Mouse (Mus musculus): ENCODE measurements around the gene Fam217a. TPM values are rescaled to one million over a fixed set of nuclear protein-coding genes. Genes with fewer than 3 reads are reported as not detected.
"Not testable (repeated sequence)": the region's sequence is repeated elsewhere in the genome, so short reads cannot be mapped to it uniquely, and the experiment has no call there.

Fam217a gene
- polyA plus RNA-seq, 1 experiment from 2014 or later = 1.4 TPM

DNA sequence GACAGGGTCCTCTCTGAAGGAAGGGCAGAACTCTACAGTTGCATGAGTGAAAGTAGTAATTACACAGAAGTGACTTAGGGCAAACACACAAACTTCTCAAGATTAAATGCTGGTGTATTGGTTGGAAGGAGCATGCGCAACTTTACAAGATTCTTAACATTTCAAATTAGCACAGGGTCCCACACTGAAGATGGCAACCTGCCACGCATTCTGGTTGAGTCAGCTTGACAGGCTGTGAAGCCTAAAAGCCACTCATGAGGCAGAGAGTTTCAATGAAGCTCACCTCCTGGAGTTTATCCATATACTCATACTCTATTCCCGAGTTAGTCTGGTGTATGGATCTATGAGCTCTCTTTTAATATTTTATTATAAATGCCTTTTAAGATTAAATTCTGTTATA lies 34.0 kb upstream of the Fam217a start:
- H3K9ac ChIP-seq (ENCODE audit: low read length); H3K4me1 ChIP-seq (ENCODE audit: control insufficient read depth, insufficient read depth, low read length); H3K4me3 ChIP-seq (ENCODE audit: low read depth, low read length); H3K4me2 ChIP-seq; H3K27ac ChIP-seq (ENCODE audit: low read depth, low read length); H3K9me3 ChIP-seq (ENCODE audit: control insufficient read depth, low read length); H3K27me3 ChIP-seq (ENCODE audit: control insufficient read depth, insufficient read depth, low read length); ATAC-seq (ENCODE audit: low FRiP score); H3K36me3 ChIP-seq (ENCODE audit: control insufficient read depth, insufficient read depth, low read length); DNase-seq (ENCODE audit: low spot score, missing footprints): not testable (repeated sequence)
- 89% methylated on average over 3 of the region's 3 CpGs for WGBS

DNA sequence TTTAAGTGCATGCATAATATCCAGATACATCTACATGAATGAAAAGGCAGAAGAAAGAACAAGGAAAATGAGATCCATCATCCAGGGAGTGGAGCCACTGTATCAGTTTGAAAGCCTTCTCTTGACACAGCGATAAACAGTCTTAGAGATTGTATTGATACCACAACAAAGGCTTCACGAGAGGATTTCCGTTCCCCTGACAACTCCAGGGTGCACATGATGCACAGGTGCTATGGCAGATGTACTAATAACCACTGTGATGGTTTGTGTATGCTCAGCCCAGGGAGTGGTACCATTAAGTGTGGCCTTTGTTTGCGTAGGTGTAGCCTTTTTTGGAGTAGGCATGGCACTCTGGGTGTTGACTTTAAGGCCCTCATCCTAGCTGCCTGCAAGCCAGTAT lies 32.8 kb upstream of the Fam217a start:
- no peak overlapping the region for H3K27ac ChIP-seq (ENCODE audit: low read depth, low read length)
- no peak for DNase-seq (ENCODE audit: low spot score, missing footprints)
- no peak overlapping the region for H3K4me2 ChIP-seq
- H3K9ac ChIP-seq (ENCODE audit: low read length) = no peak overlapping the region
- no peak overlapping the region for H3K4me3 ChIP-seq (ENCODE audit: low read depth, low read length)
- no peak for ATAC-seq (ENCODE audit: low FRiP score)
- H3K27me3 ChIP-seq (ENCODE audit: control insufficient read depth, insufficient read depth, low read length) = no peaks in the 10 kb centered on the region
- H3K9me3 ChIP-seq (ENCODE audit: control insufficient read depth, low read length) = no peaks in the 10 kb centered on the region
- no peaks in the 10 kb centered on the region for H3K36me3 ChIP-seq (ENCODE audit: control insufficient read depth, insufficient read depth, low read length)
- H3K4me1 ChIP-seq (ENCODE audit: control insufficient read depth, insufficient read depth, low read length) = no peaks in the 10 kb centered on the region
- 89% methylated on average over 4 of the region's 4 CpGs for WGBS

DNA sequence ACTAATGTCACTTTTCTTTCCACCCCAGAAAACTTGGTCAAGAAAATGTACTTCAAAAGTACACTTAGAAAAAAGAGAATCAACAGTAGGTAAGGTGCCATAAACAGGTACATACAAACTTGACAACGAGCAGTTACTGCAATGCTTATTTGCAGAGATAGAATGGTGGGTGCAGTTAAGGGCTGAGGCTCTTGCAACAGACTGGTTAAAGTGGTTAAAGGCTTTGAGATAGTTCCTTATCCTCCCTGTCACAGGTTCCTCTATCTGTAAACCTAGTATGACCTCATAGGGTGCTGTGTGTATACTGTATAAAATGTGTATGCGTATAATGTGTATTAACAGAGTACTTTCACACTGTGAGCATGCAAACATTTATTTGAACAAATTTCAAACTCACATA lies 27.3 kb upstream of the Fam217a start:
- H3K9me3 ChIP-seq (ENCODE audit: control insufficient read depth, low read length); H3K4me3 ChIP-seq (ENCODE audit: low read depth, low read length); H3K4me1 ChIP-seq (ENCODE audit: control insufficient read depth, insufficient read depth, low read length); H3K4me2 ChIP-seq; ATAC-seq (ENCODE audit: low FRiP score); H3K9ac ChIP-seq (ENCODE audit: low read length); H3K27me3 ChIP-seq (ENCODE audit: control insufficient read depth, insufficient read depth, low read length); DNase-seq (ENCODE audit: low spot score, missing footprints); H3K27ac ChIP-seq (ENCODE audit: low read depth, low read length); H3K36me3 ChIP-seq (ENCODE audit: control insufficient read depth, insufficient read depth, low read length): not testable (repeated sequence)
- 91% methylated on average over 2 of the region's 2 CpGs for WGBS

DNA sequence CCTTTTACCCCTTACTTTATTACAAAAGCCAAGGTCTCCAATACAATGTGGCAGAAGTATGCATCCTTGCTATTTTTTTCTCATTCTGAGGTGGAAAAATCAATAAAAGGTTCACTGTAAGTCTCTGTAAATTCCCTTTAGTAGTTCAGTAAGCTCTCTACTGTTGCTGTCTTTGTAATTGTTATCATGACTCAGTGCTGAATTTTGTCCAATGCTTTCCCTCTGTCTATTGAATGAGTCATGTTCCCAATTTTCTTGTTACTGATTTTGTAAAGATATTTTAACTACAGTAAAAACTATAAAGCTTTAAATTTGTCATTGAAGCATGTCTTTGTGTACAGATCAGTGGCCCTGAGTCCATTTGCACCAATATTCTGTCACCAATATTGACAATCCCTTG lies 18.3 kb upstream of the Fam217a start:
- Histone ChIP-seq H3K4me3 (ENCODE audit: low read depth, low read length) (no peak overlapping the region), H3K36me3 (ENCODE audit: control insufficient read depth, insufficient read depth, low read length) (no peaks in the 10 kb centered on the region), H3K27me3 (ENCODE audit: control insufficient read depth, insufficient read depth, low read length) (no peaks in the 10 kb centered on the region), H3K27ac (ENCODE audit: low read depth, low read length) (no peak overlapping the region), H3K9me3 (ENCODE audit: control insufficient read depth, low read length) (no peaks in the 10 kb centered on the region), H3K9ac (ENCODE audit: low read length) (no peak overlapping the region), H3K4me2 (no peak overlapping the region), H3K4me1 (ENCODE audit: control insufficient read depth, insufficient read depth, low read length) (no peaks in the 10 kb centered on the region)
- DNase-seq (ENCODE audit: low spot score, missing footprints) (no peak), ATAC-seq (ENCODE audit: low FRiP score) (no peak)

DNA sequence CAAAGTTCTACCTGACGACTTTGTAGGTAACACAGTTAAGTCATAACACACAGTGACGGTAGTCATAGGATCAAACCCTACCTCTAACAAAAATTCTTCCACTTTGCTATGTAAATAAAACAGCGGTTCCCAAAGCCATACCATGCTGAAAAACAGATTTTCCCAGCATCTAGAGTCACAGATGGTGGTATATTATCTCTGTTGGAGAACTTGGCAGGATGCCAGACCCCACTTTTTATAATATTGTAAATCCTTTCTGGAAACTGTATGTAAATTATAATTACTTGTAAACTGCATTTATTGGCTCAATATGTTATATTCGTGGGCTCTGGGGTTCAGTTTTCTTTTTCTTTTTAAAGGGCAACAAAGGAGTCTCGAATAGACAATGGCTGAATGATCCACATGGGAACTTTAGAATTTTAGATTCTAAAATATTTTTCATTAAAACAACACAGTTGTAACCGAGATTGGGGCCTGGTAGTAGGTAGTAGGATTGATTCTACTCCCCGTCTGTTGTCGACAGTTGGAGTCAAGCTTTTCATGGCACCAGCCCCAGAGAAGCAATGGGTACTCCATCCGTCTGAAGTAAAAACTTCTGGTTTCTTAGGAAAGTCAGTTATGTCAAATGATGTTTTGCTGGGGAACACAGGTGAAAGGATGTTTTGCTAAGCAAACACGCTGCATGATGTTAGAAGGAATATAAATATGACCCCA lies 11.0 kb upstream of the Fam217a start:
- H3K4me1 ChIP-seq (ENCODE audit: control insufficient read depth, insufficient read depth, low read length) = no peaks in the 10 kb centered on the region
- H3K9me3 ChIP-seq (ENCODE audit: control insufficient read depth, low read length) = no peaks in the 10 kb centered on the region
- WGBS = 83% methylated on average over 10 of the region's 10 CpGs
- no peak overlapping the region for H3K9ac ChIP-seq (ENCODE audit: low read length)
- H3K27me3 ChIP-seq (ENCODE audit: control insufficient read depth, insufficient read depth, low read length) = no peaks in the 10 kb centered on the region
- no peak overlapping the region for H3K4me2 ChIP-seq
- no peak overlapping the region for H3K4me3 ChIP-seq (ENCODE audit: low read depth, low read length)
- DNase-seq (ENCODE audit: low spot score, missing footprints) = no peak
- H3K27ac ChIP-seq (ENCODE audit: low read depth, low read length) = no peak overlapping the region
- ATAC-seq (ENCODE audit: low FRiP score) = no peak
- no peaks in the 10 kb centered on the region for H3K36me3 ChIP-seq (ENCODE audit: control insufficient read depth, insufficient read depth, low read length)

DNA sequence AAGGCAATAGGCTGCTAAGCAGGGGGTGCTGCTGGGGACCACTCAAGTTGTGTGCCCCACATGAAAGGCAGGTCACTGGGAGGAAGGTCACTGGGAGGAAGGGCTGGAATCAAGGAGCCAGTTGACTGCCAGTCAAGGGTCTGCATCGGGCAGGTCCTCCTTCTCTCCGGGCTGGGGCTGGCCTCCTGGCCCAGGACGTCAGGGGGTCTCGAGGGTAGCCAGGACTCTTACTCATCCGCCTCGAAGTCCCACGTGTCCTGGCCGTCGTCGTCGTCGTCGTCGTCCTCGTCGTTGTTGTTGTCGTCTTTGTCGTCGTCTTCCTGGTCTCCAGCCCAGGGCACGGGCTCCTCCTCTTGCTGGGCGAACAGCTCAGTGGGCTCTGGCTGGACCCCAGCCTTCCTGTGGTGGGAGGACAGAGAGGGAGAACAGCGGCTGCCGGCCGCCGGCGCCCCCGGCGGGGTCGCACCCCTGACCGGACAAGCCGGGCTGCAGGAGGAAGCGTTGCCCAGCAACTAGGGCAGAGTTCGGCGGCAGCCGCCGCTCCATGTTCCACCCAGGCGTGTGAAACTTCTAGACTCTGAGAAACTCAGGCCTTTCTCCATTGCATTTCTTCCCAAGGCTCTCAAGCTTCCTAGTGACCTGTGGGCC lies 7.5 kb downstream of the Fam217a start:
- H3K27me3 ChIP-seq (ENCODE audit: control insufficient read depth, insufficient read depth, low read length) = no peaks in the 10 kb centered on the region
- DNase-seq (ENCODE audit: low spot score, missing footprints) (peak; percentile 88), ATAC-seq (ENCODE audit: low FRiP score) (peak; percentile 69)
- H3K27ac ChIP-seq (ENCODE audit: low read depth, low read length) = no peak overlapping the region
- H3K9me3 ChIP-seq (ENCODE audit: control insufficient read depth, low read length) = no peaks in the 10 kb centered on the region
- peak overlapping the region; percentile 45; the same call in 1 of the 2 replicates for H3K9ac ChIP-seq (ENCODE audit: low read length)
- peaks cover 3% of the 10 kb centered on the region; the same call in 1 of the 2 replicates for H3K4me1 ChIP-seq (ENCODE audit: control insufficient read depth, insufficient read depth, low read length)
- 44% methylated on average over 36 of the region's 37 CpGs for WGBS
- H3K4me3 ChIP-seq (ENCODE audit: low read depth, low read length) = no peak overlapping the region; the same call in 1 of the 2 replicates
- H3K36me3 ChIP-seq (ENCODE audit: control insufficient read depth, insufficient read depth, low read length) = no peaks in the 10 kb centered on the region
- peak overlapping the region; percentile 40 for H3K4me2 ChIP-seq

DNA sequence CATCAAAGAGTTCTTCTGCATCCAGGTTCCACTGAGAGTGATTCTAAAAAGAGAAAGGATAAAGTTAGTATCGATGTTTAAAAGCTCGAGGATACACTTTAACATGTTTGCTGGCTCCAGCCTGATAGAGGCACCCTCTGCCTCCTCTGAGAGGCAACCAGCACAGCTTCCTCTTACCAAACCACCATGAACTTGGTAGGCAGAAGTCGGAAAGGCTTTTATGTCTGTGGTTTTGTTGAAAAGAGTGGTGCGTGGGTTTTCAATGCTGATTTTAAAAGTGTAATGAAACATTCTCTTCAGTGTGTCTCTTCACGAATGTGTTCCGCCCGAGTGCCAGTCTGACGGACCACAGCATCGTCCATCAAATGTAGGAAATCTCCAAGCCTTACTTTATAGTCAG lies 9.5 kb downstream of the Fam217a start:
- Histone ChIP-seq H3K4me3 (ENCODE audit: low read depth, low read length) (no peak overlapping the region), H3K4me2 (no peak overlapping the region), H3K4me1 (ENCODE audit: control insufficient read depth, insufficient read depth, low read length) (peaks cover 3% of the 10 kb centered on the region; the same call in 1 of the 2 replicates), H3K27me3 (ENCODE audit: control insufficient read depth, insufficient read depth, low read length) (no peaks in the 10 kb centered on the region), H3K9me3 (ENCODE audit: control insufficient read depth, low read length) (no peaks in the 10 kb centered on the region), H3K9ac (ENCODE audit: low read length) (no peak overlapping the region), H3K27ac (ENCODE audit: low read depth, low read length) (no peak overlapping the region), H3K36me3 (ENCODE audit: control insufficient read depth, insufficient read depth, low read length) (no peaks in the 10 kb centered on the region)
- no peak for ATAC-seq (ENCODE audit: low FRiP score)
- DNase-seq (ENCODE audit: low spot score, missing footprints) = no peak
- WGBS = 89% methylated on average over 9 of the region's 9 CpGs

DNA sequence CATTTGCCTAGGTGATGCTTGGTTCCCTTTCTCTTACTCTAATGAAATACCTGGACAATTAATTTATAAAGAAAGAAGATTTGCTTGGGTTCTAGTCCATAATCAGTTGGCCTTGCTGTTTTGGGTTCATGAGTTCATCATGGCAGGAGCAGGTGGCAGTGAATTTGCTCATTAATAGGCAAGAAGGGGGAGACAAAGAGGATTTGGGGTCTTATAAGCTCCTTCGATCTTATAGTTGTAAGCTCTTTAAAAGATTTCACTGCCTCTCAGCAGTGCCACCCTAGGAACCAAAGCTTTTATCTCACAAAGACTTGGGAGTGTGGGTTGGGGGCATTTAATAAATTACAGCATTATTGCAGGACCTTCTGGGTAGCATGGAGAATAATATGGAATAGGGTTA lies 31.2 kb downstream of the Fam217a start:
- Histone ChIP-seq H3K4me1 (ENCODE audit: control insufficient read depth, insufficient read depth, low read length) (no peaks in the 10 kb centered on the region), H3K9ac (ENCODE audit: low read length) (no peak overlapping the region), H3K36me3 (ENCODE audit: control insufficient read depth, insufficient read depth, low read length) (peaks cover 23% of the 10 kb centered on the region), H3K27me3 (ENCODE audit: control insufficient read depth, insufficient read depth, low read length) (no peaks in the 10 kb centered on the region), H3K4me3 (ENCODE audit: low read depth, low read length) (no peak overlapping the region), H3K9me3 (ENCODE audit: control insufficient read depth, low read length) (no peaks in the 10 kb centered on the region), H3K4me2 (no peak overlapping the region), H3K27ac (ENCODE audit: low read depth, low read length) (no peak overlapping the region)
- ATAC-seq (ENCODE audit: low FRiP score) (no peak), DNase-seq (ENCODE audit: low spot score, missing footprints) (no peak)
- 57% methylated on average over 1 of the region's 1 CpGs for WGBS

DNA sequence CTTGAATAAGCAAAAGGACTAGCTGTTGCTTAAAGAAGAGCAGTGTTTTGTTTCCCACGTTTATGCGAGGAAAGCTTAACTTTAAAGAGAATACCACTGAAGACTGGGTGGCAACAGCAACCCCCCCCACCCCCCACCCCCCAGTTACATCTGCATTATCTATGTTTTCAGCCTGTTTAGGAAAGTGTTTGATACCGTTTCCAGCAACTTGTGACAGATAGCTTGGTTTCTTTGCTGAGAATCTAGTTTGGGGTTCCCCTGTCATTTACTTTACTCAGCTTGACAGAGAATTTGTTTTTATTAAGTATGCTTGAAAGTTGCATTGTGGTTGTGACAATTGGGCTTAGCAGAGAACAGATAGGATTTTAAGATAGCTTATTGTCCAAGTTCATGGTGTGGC lies 47.6 kb downstream of the Fam217a start:
- Histone ChIP-seq H3K4me2 (peak overlapping the region; percentile 79), H3K4me3 (ENCODE audit: low read depth, low read length) (peak overlapping the region; percentile 69), H3K27ac (ENCODE audit: low read depth, low read length) (no peak overlapping the region), H3K9ac (ENCODE audit: low read length) (peak overlapping the region; percentile 91), H3K9me3 (ENCODE audit: control insufficient read depth, low read length) (no peaks in the 10 kb centered on the region), H3K27me3 (ENCODE audit: control insufficient read depth, insufficient read depth, low read length) (no peaks in the 10 kb centered on the region), H3K4me1 (ENCODE audit: control insufficient read depth, insufficient read depth, low read length) (peaks cover 16% of the 10 kb centered on the region), H3K36me3 (ENCODE audit: control insufficient read depth, insufficient read depth, low read length) (no peaks in the 10 kb centered on the region)
- 9% methylated on average over 3 of the region's 3 CpGs for WGBS
- DNase-seq (ENCODE audit: low spot score, missing footprints) (peak; percentile 64), ATAC-seq (ENCODE audit: low FRiP score) (no peak)
